Mouse (Mus musculus) retina, adult 2 months (tissue): ENCODE results near the gene Ice2.

Experiments
- DNase-seq: peaks from one replicate; pipeline ENCODE4 v3.0.0-alpha.2; 2012; ENCODE audit warnings: low read depth, low spot score

The Ice2 gene

GRCm38 (mm10) chr9:69404671-69405070 is 7.0 kb downstream of the Ice2 start:
- no peak for DNase-seq

DNA sequence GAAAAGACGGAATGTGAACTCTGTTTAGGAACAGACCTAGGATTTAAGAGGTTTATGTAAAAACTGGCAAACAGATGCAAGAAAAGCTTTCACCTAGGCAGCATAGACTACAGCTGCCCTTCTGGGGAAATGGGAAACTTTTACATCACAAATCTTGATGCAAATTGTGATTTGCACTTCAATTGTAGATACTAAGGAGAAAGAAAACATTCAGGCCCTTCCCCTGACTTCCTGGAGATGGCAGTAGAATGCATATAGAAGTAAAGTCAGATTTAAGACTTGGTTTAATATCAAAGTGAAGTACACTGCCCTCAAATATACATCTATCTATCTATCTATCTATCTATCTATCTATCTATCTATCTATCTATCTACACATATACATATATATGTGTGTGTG is 21.8 kb downstream of the Ice2 start:
- no peak for DNase-seq

DNA sequence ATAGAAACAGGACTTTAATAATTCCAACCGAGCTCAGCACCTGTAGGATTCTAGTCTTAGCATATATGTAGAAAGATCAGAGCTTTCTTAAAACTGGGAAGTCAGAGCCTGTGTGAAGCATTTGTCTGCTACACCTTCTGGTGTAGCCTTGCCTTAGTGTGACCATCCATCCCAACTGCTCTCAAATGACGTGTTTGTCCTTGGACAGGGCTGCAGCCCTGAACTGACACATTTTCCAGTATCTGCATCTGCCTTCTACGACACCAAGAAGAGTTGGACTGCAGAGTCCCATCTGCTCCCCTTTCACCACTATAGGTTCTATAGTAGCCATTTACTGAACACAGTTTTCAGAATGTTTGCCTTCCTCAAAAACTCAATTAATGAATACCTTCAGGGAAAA is 32.8 kb downstream of the Ice2 start:
- no peak for DNase-seq

DNA sequence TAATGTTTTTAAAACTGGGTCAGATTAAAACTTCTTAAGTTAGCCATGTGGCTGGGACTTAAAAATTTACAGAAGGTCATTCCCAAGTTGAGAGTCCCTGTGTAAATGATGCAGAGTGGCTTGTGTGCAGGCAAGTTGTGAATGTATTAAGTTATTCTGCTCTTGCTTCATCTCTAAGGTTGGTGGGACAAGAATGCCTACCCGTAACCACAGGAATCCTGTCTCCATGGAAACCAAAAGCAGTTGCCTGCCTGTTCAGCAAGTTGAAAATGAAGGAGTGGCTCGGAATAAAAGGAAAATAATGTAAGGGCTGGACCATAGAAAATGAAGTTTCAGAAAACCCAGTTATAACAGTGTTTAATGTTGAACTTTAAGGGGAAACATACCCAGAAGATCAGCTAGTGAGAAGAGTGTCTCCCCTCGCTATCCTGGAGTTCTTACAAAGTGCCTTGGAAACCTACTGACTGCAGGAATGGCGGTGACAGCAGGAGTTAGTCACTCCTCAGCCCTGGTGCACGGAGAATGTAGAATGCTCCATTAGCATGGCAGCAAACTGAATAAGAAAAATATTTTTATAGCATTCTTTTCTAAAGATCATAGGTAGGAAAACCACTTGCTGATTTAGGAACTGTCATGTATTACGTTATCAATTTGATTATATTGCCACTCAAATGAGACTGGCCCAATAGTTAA is 34.3 kb downstream of the Ice2 start:
- no peak for DNase-seq

DNA sequence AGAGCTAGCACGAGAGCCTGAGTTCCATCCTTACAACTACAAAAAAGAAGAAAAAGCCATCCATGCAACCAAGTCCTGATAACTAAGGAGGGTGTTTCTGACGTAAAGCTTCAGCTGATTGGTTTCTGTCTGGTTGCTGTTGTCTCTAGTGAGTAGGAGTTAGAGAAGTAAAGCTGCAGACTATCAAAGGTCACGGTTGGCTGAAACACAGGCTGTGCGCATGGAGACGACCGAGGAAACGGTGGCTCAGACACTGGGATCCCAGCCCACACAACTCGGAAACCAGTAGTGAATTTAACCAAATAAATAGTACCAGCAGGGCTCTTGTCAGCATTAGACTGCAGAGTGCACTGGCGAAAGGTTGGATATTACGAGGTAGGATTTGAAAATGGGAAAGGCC is 37.5 kb downstream of the Ice2 start:
- DNase-seq = no peak

DNA sequence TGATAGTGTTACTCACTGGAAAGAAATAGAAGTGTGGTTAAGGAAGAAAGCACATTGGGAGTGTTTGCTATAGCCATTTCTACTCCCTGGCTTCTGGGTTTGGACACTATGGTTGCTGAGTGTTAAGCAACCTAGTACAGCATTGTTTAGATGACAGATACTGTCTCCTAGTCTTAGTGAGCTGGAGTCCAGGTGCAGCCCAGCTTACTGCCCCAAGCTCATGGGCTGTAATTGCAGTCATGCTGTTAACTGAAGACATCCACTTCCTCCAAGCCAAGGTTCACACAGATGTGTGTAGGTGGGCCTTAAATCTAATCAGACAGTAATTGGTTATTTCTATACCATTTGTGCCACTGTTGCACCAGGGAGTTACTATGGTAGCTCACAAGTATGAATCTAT is 38.0 kb downstream of the Ice2 start:
- no peak for DNase-seq

DNA sequence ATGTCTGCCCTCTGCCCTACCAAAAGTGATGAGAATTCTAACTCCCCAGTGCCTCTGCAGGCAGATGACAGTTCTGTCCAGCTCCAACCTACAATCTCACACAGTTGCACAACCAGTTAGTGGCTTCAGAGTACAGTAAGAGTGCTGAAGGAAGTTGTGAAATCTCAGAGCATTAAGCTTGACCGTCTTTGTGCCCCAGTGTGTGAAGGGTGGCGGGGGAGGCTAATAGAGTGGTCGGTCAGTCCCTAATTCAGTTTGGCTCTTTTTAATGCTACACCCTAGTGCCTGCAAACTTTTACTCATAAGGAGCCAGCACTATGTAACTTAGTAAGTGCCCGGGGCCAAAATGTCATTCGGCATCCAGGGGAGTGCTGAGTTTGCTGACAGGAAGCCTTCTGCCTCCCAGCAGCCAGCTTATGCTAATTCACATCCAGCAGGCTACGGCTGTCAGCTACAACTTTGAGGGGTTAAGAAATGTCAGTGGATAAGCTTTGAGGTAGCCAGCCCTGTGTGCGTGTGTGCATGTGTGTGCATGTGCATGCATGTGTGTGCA is 42.2 kb downstream of the Ice2 start:
- no peak for DNase-seq

- DNase-seq = no peak
Measured at GRCm38 (mm10) chr9:69442471-69443038, 44.8 kb downstream of the Ice2 start.

DNA sequence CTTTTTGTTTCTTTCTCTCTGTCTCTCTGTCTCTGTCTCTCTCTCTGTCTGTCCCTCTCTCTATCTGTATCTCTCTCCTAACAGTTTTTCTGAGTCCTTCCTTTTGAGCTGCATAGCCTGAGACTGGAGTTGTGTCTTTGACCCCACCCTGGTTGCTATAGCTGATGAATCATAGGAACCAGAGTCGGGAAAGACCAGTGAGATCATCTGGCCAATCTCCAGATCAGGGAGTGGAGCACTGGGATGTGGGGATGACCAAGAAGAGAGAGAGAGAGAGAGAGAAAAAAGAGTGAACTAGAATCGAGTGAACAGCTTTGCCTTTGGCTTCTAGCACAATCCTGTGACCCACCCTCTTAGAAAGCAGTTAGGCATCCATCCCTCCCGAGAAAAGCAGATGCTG is 45.5 kb downstream of the Ice2 start:
- DNase-seq = no peak

DNA sequence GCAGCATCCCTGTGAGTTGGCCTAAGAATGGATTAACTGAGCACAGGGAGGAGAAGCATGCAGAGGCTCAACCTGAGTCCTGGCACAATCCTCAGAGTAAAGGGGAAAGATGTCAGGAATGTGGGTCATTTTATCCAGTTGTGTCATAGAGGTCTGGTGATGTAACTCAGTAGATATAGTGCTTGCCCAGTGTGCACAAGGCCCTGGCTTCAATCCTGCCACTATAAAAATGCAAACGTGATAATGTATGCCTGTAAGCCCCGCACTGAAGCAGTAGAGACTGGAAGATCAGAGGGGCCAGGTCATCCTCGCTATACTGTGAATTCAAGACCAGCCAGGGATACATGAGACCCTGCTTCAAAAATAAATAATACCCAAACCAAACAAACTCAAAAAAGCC is 51.1 kb downstream of the Ice2 start:
- DNase-seq = no peak

GRCm38 (mm10) chr9:69450636-69451035 is 52.9 kb downstream of the Ice2 start:
- DNase-seq = no peak

DNA sequence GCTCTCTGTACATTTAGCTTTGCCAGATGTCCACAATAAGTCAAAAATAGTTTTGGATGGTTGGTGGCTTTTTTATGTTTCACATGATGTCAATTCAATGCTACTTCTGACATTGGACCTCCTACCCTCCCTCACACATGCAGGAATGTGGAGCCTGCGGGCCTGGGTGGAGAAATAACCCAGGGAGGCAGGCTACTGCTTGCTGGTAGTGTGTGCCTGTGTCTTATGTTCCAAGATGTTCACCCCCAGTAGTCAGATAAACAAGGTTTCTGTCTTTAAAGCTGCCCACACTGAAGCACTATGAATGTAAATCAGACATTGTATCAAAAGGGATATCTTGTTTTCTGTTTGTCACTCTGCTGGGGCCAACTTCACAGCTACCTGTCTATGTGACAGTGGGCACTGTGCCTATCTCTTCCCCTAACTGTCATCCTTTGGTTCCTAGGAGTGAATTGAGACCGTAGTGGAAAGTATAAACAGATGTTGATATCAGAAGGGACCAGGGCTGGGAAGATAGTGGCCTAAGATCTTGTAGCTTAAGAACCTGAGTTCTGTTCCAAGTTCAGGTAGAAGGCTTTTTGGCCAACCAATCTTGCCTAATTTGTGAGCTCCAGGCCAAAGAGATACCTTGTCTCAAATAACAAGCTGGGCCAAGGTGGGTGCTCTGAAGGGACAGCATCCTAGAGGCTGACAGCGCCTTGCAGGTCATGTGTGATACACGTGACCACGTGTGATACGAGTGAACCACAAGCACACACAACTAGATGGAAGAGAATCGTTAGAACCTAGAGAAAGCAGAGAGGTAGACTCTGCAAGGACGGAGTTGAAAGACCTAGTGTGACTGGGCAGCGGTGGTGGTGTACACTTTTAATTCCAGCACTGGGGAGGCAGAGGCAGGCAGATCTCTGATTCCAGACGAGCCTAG is 54.4 kb downstream of the Ice2 start:
- DNase-seq = no peak

DNA sequence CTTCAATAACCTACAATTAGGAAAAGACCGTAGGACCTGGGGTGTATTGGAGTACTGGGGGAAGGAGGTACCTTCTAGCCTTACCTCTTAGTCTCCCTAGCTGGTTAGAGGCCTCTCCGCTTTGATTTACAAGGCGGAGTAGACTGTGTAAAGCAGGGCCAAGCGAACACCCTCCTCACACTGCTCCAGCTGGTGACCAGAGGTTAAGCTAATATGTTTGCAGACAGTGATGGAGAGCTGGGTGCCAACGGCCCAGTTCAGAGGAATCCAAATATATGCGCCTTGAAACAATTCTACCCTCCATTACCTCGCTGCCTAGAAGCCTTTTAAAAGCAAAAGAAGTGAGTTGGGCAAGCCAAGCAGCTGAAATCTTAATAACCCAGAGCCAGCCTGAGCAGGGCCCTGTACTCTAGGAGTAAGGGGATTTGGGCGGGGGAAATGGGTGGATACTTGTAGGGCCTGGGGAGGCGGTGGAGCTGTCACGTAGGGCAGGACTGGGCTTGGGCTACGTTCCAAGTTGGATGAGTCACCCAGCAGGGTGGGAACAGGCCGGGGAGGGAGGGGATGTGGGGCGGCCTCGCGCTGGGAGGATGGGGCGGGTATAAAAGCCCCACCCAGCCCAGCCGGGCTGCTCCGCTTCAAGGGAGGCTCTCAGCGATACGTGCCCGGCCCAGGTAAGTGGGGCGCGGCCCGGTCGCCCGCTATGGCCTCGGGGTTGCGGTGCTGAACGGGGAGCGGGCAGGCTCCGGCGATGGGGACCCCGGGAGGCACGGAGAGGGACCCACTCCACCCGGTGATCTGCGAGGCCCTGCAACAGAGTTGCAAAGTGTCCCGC is 55.6 kb downstream of the Ice2 start, which contains the start of gene Anxa2:
Gene Anxa2, plus strand, starts transcription at position 555 of the 835 bp plus-strand sequence.
- DNase-seq = no peak

GRCm38 (mm10) chr9:69453901-69454666 is 56.4 kb downstream of the Ice2 start:
- no peak for DNase-seq

DNA sequence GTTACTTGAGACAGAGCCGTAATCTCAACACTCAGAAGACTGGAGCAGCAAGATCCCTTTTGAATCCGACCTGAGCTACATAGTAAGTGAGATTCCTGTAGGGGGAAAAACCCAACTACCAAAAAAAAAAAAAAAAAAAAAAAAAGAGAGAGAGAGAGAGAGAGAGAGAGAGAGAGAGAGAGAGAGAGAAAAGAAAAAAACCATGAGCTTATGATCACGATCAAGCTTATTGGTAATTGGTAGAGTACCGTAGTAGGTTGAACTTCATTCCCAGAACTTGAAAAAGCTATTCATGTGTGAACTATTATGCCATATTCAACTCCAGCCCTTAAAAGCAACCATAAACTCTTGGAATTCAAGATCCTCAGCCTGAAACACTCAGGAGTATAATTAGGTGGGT is 57.0 kb downstream of the Ice2 start:
- DNase-seq = no peak

DNA sequence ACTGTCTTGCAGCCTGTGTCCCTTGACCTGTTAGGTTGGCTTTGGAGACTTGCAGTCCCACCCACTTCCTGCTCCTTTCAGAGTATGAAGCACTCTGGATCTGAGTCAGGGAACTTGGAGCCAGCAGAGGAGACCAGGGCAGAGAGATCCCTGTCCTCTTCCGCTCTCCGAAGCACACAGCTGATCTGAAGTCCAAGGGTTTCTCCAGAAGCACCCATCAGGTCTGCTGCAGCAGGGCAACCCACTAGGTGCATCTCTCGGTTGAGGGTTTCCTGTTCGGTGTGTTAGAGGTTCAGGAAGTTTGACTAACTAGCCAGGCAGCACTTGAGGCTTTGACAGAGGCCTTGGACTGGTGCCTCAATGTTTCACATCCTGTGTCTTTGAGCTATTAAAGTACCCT is 57.7 kb downstream of the Ice2 start:
- DNase-seq = no peak

- no peak for DNase-seq
Measured at GRCm38 (mm10) chr9:69456406-69457075, 58.8 kb downstream of the Ice2 start.

DNA sequence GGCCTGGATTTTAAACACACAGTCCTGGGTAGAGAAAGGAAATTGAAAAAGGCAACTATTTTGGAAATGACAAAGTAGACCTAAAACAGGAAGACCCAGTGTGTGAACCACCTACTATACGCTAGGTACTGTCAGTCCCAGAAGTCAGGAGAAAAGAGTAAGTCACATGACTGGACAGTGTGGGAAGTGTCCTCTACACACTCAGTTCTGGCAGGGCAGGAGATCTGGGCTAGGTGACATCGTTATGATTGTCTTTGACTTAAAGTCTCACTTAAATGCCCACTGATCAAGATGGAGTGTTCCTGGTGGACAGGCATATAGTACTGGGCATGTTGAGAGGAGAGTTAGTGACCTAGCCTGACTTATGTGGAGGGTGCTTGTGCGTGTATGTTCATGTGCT is 59.4 kb downstream of the Ice2 start:
- no peak for DNase-seq

GRCm38 (mm10) chr9:69457747-69458625 is 60.3 kb downstream of the Ice2 start:
- no peak for DNase-seq
